Mouse (Mus musculus) liver, postnatal 0 days (tissue): Measurements from ENCODE around the gene Yipf2. TPM values are rescaled to one million over a fixed set of nuclear protein-coding genes. Genes with fewer than 3 reads are reported as not detected.

Source experiments
- ATAC-seq: fragments of 200-750 bp; cut with Nextera tagmentation; 2 replicates; pipeline ENCODE4 v1.8.0; 2017; ENCODE audit warnings: mild to moderate bottlenecking, moderate library complexity
- DNase-seq: peaks from one replicate; pipeline ENCODE4 v3.0.0-alpha.2; 2016
- H3K27ac ChIP-seq: fragments of 300-500 bp; sonication (generic); 2 replicates; pipeline ENCODE4 v1.5.1; 2014; ENCODE audit warnings: antibody characterized with exemption, moderate library complexity, mild to moderate bottlenecking, low read depth
- H3K27me3 ChIP-seq: fragments of 300-500 bp; sonication (generic); 2 replicates; pipeline ENCODE4 v1.6.1; 2014; ENCODE audit warnings: low read length, control low read depth, mixed read lengths; ENCODE audit not compliant: insufficient read depth
- H3K36me3 ChIP-seq: fragments of 300-500 bp; sonication (generic); replicated peaks from 2 replicates; pipeline ENCODE4 v1.6.1; 2014; ENCODE audit warnings: mild to moderate bottlenecking, control low read depth, low read length, moderate library complexity, mixed read lengths; ENCODE audit not compliant: insufficient read depth
- H3K4me1 ChIP-seq: fragments of 300-500 bp; sonication (generic); 2 replicates; pipeline ENCODE4 v1.6.1; 2014; ENCODE audit warnings: antibody characterized with exemption, mild to moderate bottlenecking, control low read depth; ENCODE audit not compliant: insufficient read depth
- H3K4me2 ChIP-seq: fragments of 300-500 bp; sonication (generic); 2 replicates; pipeline ENCODE4 v1.6.1; 2014; ENCODE audit warnings: low read depth, mild to moderate bottlenecking, low read length, moderate library complexity, mixed read lengths
- H3K4me3 ChIP-seq: fragments of 300-500 bp; sonication (generic); 2 replicates; pipeline ENCODE4 v1.5.1; 2014; ENCODE audit warnings: low read depth, low read length
- H3K9ac ChIP-seq: fragments of 300-500 bp; sonication (generic); replicated peaks from 2 replicates; pipeline ENCODE4 v1.6.1; 2014; ENCODE audit warnings: mild to moderate bottlenecking, moderate library complexity
- H3K9me3 ChIP-seq: fragments of 300-500 bp; sonication (generic); 2 replicates; pipeline ENCODE4 v1.6.1; 2016; ENCODE audit warnings: mild to moderate bottlenecking, control low read depth, low read length, mixed read lengths
- CTCF ChIP-seq: sonication (generic); IDR thresholded peaks from 2 replicates; pipeline ENCODE4 v1.5.1; 2016; ENCODE audit warnings: antibody characterized with exemption, low read depth
- EP300 ChIP-seq: IDR thresholded peaks from 2 replicates; pipeline ENCODE4 v1.6.1; 2016; ENCODE audit warnings: antibody characterized with exemption, low read depth, mild to moderate bottlenecking
- WGBS: fragments of 180-500 bp; shearing (Covaris S2); extraction: QIAGEN DNeasy Blood & Tissue Kit; methylation state at CpG from one replicate; pipeline ENCODE4 v1.1.7; 2014; ENCODE audit not compliant: insufficient replicate concordance; 5-methylcytosine and 5-hydroxymethylcytosine counted together
- polyA plus RNA-seq: library from polyadenylated mRNA; unstranded; fragments of >200 nt; fragmentation: Nextera tagmentation; extraction: Ambion mirVana; gene quantifications from 2 replicates; pipeline ENCODE4 v1.2.1, GENCODE M21; 2015

Gene Yipf2
- polyA plus RNA-seq, 1 experiment from 2014 or later = 8.5 TPM

- TF ChIP-seq CTCF (no peak), EP300 (no peak)
- ATAC-seq = no peak
These were observed 7.2 kb downstream of the Yipf2 start for GRCm38 (mm10) chr9:21585401-21585800.

GRCm38 (mm10) chr9:21578226-21578625, 14.4 kb downstream of the Yipf2 start:
- TF ChIP-seq CTCF (no peak), EP300 (no peak)
- Histone ChIP-seq H3K36me3 (peaks cover 76% of the 10 kb centered on the region), H3K27ac (no peak overlapping the region), H3K9me3 (no peaks in the 10 kb centered on the region), H3K4me3 (no peak overlapping the region), H3K4me1 (no peaks in the 10 kb centered on the region), H3K9ac (no peak overlapping the region), H3K27me3 (no peaks in the 10 kb centered on the region), H3K4me2 (no peak overlapping the region)
- no peak for DNase-seq
- WGBS = 69% methylated on average over 3 of the region's 3 CpGs
- no peak for ATAC-seq

More at GRCm38 (mm10) chr9:21585401-21585800, 7.2 kb downstream of the Yipf2 start:
- no peak for DNase-seq
- H3K9ac ChIP-seq = no peak overlapping the region
- no peak overlapping the region for H3K27ac ChIP-seq
- H3K4me2 ChIP-seq = no peak overlapping the region
- 80% methylated on average over 1 of the region's 1 CpGs for WGBS
- no peaks in the 10 kb centered on the region for H3K4me1 ChIP-seq
- H3K27me3 ChIP-seq = no peaks in the 10 kb centered on the region
- no peaks in the 10 kb centered on the region for H3K9me3 ChIP-seq
- no peak overlapping the region for H3K4me3 ChIP-seq
- peaks cover 83% of the 10 kb centered on the region for H3K36me3 ChIP-seq

GRCm38 (mm10) chr9:21576286-21576685, 16.3 kb downstream of the Yipf2 start:
- DNase-seq (no peak), ATAC-seq (no peak)
- Histone ChIP-seq H3K36me3 (peaks cover 75% of the 10 kb centered on the region), H3K4me3 (no peak overlapping the region), H3K27ac (no peak overlapping the region), H3K9ac (no peak overlapping the region), H3K4me1 (no peaks in the 10 kb centered on the region), H3K27me3 (no peaks in the 10 kb centered on the region), H3K4me2 (no peak overlapping the region), H3K9me3 (no peaks in the 10 kb centered on the region)
- WGBS = 95% methylated on average over 1 of the region's 1 CpGs
- no peak for TF ChIP-seq CTCF
- TF ChIP-seq EP300 = no peak

- Histone ChIP-seq H3K9me3 (no peaks in the 10 kb centered on the region), H3K4me2 (no peak overlapping the region), H3K4me3 (no peak overlapping the region), H3K36me3 (peaks cover 78% of the 10 kb centered on the region), H3K9ac (no peak overlapping the region), H3K27me3 (no peaks in the 10 kb centered on the region), H3K4me1 (no peaks in the 10 kb centered on the region), H3K27ac (no peak overlapping the region)
- TF ChIP-seq CTCF (no peak), EP300 (no peak)
- ATAC-seq = no peak
- DNase-seq = no peak
- 91% methylated on average over 10 of the region's 10 CpGs for WGBS
These were observed 17.4 kb downstream of the Yipf2 start for GRCm38 (mm10) chr9:21575253-21575652.

GRCm38 (mm10) chr9:21574012-21574801, 18.4 kb downstream of the Yipf2 start:
- Histone ChIP-seq H3K36me3 (peaks cover 73% of the 10 kb centered on the region), H3K4me3 (no peak overlapping the region), H3K4me2 (no peak overlapping the region), H3K9me3 (no peaks in the 10 kb centered on the region), H3K27me3 (no peaks in the 10 kb centered on the region), H3K4me1 (no peaks in the 10 kb centered on the region), H3K9ac (no peak overlapping the region), H3K27ac (no peak overlapping the region)
- ATAC-seq (no peak), DNase-seq (no peak)
- WGBS = 93% methylated on average over 8 of the region's 8 CpGs
- TF ChIP-seq CTCF = no peak
- no peak for TF ChIP-seq EP300

- Histone ChIP-seq H3K4me1 (peaks cover 20% of the 10 kb centered on the region), H3K9me3 (no peaks in the 10 kb centered on the region), H3K4me2 (no peak overlapping the region), H3K4me3 (no peak overlapping the region), H3K36me3 (peaks cover 34% of the 10 kb centered on the region), H3K27me3 (no peaks in the 10 kb centered on the region), H3K9ac (no peak overlapping the region), H3K27ac (no peak overlapping the region)
- DNase-seq (no peak), ATAC-seq (no peak)
- no peak for TF ChIP-seq EP300
- no peak for TF ChIP-seq CTCF
- WGBS = 86% methylated on average over 8 of the region's 8 CpGs
These were observed 23.9 kb downstream of the Yipf2 start for GRCm38 (mm10) chr9:21568657-21569255.
